Mouse (Mus musculus) left cerebral cortex, postnatal 10 days (tissue): ENCODE results near the gene Srp54b. TPM values are rescaled to one million over a fixed set of nuclear protein-coding genes. Genes with fewer than 3 reads are reported as not detected.

Experiments
- total RNA-seq, 2 experiments: library from RNA; stranded (reverse); gene quantifications; 2 replicates each; pipeline ENCODE4 v1.2.3; 2021

Gene Srp54b
- total RNA-seq, 2 experiments from 2014 or later: 52.9 to 59.1 TPM

Other genes starting within 250 kb of the Srp54b start
- gene Gm20403, start 168.6 kb upstream of the Srp54b start, total RNA-seq: not detected
- gene Baz1a, start 140.8 kb upstream of the Srp54b start, total RNA-seq: 1 to 10 TPM; 2.3 to 2.9 TPM
- gene 2700097O09Rik, start 75.0 kb upstream of the Srp54b start, total RNA-seq: 1 to 10 TPM; 8.6 to 9.4 TPM
- 100 to 1,000 TPM; 106 to 108 TPM for gene Srp54a, start 74.8 kb upstream of the Srp54b start, total RNA-seq
- 10 to 100 TPM; 22.3 to 38.5 TPM for gene Fam177a, start 30.6 kb upstream of the Srp54b start, total RNA-seq
- gene 1700047I17Rik2, start 44.5 kb downstream of the Srp54b start, total RNA-seq: 10 to 100 TPM in 1 of 2 experiments, under 1 TPM in 1; 0.69 to 14.8 TPM
- gene Srp54c, start 75.1 kb downstream of the Srp54b start, total RNA-seq: 10 to 100 TPM; 37.0 to 40.1 TPM
- gene 1110008L16Rik, start 144.5 kb downstream of the Srp54b start, total RNA-seq: 1 to 10 TPM; 5.9 to 7.9 TPM
- gene Ppp2r3c, start 147.9 kb downstream of the Srp54b start, total RNA-seq: 10 to 100 TPM; 12.6 to 14.7 TPM
- gene Psma6, start 229.1 kb downstream of the Srp54b start, total RNA-seq: 100 to 1,000 TPM; 151 to 158 TPM